Mouse (Mus musculus) cortical plate, adult 2 months (tissue): ENCODE data around the gene Setd6.

ENCODE experiments used
- CTCF ChIP-seq: fragments of 200-500 bp; IDR thresholded peaks from 2 replicates; pipeline ENCODE4 v1.5.1; 2011; ENCODE audit warnings: mild to moderate bottlenecking, control low read depth, low read length; ENCODE audit not compliant: insufficient read depth; ENCODE audit errors: extremely low read depth
- POLR2A ChIP-seq: fragments of 200-500 bp; IDR thresholded peaks from 2 replicates; pipeline ENCODE4 v1.6.1; 2011; ENCODE audit warnings: mild to moderate bottlenecking, low read length, control low read depth; ENCODE audit not compliant: insufficient read depth; ENCODE audit errors: extremely low read depth

GRCm38 (mm10) chr8:95738596-95738995 is 22.9 kb downstream of the Setd6 start:
- TF ChIP-seq CTCF (peak; percentile 31; the same call in 1 of the 2 replicates), POLR2A (no peak)
